Mouse (Mus musculus): ENCODE measurements around the gene Zmynd15.
"Not testable (repeated sequence)": the region's sequence is repeated elsewhere in the genome, so short reads cannot be mapped to it uniquely, and the experiment has no call there.

Gene Zmynd15

DNA sequence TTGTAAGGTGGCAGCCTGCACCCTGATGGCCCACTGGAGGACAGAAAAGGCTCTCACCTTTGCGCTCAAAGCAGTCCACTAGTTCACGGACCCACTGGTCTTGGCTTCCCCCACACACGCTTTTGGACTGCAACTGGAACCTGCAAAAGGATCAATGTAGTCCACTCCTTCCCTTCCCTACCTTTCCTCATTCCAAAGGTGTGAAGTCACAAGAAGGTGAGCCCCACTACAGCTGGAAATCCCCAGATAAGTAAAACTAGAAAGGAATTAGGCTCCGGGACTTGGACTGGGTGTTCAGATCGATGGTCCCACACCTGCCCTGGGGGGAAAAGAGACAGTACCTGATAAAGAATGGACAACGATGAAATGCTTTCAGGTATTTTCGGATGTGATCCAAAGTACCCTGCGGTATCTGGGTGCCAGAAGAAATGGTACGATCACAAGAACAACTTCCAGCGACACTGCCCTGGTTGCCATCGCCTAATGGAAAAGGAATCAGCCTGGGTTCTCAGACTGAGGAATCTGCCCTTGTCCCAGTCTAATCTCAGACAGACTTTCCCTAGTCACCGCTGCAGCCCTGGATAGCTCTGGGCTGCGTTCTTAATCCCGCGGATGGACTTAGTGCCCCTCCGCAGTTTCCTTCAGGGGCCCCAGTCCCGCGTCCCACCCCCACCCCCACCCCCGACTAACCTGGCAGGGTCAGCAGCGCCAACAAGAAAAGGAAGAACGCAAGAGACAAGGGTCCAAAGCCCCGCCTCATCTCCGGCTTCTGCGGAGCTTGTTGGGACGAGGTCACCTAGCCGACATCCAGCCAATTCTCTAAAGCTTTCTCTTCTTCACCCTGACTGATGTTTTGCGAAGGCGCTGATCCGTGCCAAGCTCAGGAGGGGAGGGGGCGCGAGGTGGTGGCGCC lies at the start of gene Zmynd15:
Gene Zmynd15 (plus strand): TSS at position 746 of the 913 bp plus-strand sequence.
- no peak for DNase-seq

DNA sequence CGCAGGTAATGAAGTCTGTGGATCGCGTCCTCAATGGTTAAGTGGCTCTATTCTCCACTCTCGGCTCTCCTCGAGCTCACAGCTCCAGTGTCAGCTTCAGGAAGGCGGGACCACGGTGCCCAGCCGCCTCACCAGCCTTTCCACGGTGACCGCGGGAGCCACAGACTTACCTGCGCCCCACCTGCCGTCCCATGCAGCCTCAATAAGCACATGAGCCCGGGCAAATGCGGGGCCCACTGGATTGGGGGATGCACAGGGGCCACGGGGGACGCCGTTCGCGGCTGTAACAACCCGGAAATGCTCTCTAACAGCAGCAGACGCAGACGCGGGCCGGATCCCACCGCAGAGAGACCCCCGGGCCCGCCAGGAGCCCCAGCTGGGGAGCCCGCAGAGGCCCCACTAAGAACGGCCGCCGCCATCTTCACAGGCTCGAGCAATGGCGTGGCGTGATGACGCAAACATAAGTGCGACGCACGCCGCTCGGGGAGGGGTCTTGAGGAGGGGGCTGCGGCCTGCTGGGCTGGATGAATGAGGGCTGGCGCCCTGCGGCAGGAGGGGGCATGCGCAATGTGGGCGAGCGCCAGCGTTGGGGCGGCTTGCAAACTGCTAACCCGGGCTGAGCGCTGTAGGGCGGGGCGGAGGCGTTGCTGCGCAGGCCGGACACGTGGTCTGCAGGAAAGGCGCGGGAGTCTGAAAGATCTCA lies 49.5 kb upstream of the Zmynd15 start, which contains the start of gene Pelp1:
Gene Pelp1 (minus strand): TSS at position 438 of the 703 bp plus-strand sequence.
- peak; percentile 80 to 85 for DNase-seq

DNA sequence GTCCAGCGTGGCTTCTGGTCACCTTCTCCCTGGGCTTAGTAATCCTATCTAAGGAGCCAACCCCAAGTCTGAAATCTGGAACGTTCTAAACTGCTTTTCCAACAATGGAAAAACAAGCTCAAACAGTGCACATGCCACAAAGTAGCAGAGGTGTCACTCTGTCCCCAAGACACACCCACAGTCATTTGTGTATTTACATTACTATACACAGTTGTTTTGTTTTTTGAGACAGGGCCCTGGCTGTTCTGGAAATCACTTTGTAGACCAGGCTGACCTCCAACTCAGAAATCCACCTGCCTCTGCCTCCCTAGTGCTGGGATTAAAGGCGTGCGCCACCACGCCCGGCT lies 49.0 kb upstream of the Zmynd15 start:
- no peak for DNase-seq

DNA sequence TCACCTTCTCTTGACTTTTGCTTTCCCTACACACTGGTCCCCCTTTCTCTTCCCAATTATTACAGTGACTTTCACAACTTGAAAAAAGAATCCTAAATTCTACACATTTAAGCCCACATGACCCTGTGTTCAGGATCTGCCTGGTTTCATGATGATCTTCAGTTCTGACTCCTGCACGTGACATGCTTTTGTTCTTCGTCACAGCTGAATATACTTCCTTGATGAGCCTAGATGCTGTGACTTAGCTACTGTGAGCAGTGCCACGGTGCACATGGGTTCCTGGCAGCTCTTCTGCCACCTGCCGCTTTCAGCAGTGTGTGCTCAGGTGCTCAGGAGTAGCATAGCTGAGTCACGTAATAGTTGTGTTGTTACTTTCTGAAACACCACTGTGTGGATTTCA lies 46.6 kb upstream of the Zmynd15 start:
- DNase-seq = no peak

DNA sequence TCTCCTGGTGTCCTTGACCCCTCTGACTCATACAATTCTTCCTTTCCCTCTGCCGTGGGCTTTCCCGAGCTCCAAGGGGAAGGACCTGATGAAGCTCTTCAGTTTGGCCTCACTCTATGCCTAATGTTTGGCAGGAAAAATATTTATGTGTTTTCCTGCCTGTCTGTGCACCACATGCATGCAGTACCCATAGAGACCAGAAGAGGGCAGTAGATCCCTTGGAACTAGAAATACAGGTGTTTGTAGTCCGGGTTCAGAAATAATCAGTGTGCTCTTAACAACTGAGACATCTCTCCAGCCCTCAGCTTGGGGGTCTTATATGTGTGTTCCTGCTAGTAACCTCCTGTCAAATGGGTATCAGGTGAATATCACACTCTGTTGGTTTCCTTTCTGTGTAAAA lies 45.3 kb upstream of the Zmynd15 start:
- DNase-seq = peak; percentile 73 to 87

DNA sequence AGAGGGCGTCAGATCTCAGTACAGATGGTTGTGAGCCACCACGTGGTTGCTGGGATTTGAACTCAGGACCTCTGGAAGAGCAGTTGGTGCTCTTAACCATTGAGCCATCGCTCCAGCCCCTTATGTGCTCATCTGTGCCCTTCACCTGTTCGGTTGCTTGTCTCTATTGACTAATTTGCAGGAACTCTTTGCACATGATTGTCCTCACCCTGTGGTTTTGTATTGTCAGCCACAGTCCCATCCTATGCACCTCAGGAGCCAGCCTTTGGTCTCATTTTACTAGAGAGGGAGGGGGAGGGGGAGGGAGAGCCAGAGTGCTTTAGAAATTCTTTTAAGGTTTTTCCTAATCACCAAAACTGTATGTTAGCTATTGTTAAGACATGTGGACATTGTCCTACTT lies 41.0 kb upstream of the Zmynd15 start:
- no peak for DNase-seq

DNA sequence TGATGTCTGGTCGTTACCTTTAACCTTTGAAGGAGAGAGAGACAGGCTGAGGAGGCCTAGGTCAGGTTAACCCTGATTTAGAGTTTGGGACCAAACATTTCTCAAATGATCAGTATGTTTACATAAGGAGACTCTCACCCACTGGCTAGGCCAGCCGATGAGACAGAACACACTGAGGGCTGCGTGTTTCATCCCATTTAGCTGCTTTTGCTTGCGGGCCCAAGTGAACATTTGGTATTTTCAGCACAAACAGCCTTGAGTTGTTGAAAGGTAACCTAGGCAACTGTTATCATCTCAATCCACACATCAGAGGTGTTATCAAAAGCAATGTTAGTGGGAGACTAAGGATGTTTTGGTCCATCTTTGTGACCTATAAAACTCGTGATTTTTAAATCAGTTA lies 39.7 kb upstream of the Zmynd15 start:
- DNase-seq = no peak

DNA sequence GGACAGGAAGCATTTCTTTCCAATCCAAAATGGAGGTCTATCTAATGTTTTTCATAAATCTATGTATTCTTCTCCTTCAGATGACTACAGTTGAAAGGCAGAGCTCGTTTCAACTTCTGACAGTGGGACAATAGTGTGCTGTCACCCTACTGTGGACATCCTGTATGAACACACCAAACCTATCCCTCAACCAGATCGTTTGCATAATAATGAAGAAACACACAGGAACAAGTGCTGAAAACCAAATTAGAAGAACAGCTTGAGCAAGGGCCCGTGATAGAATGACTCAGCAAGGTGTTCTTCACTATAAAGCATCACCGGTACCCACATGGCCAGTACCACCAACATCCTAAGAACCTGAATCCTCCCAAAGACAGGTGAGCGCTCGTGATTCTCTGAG lies 32.6 kb upstream of the Zmynd15 start:
- DNase-seq = not testable (repeated sequence)

DNA sequence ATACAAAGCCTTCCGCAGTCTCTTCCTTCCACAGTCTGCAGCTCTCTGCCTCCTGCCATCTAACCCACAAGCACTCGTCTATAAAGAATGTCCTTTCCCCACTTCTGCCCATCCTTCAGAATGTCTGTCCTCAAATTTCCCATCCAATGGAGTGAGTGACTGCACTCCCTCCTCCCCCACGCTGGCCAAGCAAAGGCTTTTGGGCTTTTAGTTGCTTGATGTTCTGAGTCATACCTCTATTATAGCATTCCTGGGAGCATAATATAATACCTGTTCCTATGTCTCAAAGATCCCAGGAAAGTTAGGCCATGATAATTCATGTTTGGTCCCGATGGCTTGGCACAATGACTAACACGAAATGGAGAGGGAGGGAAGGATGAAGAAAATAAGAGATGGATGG lies 27.7 kb upstream of the Zmynd15 start:
- DNase-seq = no peak

DNA sequence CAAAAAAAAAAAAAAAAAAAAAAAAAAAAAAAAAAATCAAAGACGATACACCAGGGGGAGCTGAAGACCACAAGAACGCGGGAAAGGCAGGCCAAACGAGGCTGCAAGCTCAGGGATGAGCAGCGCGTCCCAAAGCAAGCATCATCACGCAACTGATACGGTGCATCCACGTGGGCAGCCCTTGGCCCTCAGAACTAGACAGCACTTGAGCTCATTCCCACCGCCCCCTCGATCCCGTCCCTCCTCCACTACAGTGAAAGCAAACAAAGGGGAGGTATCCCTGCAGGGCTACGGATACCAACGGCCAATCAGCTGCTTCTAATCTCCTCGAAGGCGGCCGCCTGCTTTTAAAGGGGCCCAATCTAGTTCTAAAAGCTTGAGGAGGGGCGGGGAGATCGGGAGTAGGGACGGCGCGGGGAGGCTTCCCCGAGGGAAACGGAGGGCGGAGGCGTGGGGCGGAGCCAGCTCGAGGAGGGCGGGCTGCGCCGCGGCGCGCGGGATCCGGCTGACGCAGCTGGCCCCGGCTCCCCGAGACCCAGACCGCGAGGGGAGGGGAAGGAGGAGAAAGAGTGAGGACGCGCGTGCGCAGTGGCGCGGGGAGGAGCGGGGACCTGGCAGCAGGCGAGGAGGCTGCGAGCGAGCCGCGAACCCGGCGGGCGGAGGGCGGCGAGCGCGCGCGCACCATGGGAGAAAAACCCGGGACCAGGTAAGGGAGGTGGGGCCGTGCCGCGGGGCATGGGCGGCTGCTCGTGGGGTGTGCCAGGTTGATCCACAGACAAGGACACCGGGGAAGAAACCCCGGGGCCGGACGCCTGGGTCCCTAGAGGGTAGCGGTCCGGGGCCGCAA lies 27.0 kb upstream of the Zmynd15 start, which contains the start of gene Arrb2:
Gene Arrb2 (plus strand): TSS at position 588 of the 847 bp plus-strand sequence.
- DNase-seq = peak; percentile 97 to 99

DNA sequence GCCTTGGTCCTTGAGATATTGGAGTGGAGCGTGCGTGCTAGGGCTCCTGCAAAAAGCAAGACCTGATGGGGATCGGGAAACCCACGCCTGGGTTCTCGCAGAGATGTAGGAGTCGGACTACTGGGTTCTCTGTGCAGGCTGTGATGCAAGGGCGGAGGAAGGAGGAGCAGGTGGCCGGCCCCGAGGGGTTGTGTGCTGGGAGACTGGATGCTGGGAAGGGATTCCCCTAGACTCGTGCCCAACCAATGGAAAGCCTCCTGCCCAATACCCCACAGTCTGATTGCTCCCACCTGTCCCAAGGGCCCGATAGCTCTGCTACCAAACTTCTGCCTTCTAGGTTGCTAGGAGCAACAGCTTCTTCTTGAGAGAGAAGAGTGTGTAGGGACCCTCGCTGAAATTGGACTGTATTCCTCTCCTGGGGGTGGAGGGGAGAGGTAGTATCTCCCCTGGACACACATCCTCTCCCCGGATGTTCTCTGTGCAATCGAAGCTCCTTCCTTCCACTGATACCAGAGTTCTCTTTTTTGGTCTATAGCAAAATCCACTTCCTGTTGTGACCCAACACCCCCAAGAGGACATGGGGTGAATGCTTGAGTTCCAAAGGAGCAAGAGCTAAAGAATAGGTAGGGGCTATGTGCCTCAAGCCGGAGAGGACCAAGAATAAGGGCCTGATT lies 26.2 kb upstream of the Zmynd15 start:
- DNase-seq = peak in 1 of 2 experiments; percentile 62

DNA sequence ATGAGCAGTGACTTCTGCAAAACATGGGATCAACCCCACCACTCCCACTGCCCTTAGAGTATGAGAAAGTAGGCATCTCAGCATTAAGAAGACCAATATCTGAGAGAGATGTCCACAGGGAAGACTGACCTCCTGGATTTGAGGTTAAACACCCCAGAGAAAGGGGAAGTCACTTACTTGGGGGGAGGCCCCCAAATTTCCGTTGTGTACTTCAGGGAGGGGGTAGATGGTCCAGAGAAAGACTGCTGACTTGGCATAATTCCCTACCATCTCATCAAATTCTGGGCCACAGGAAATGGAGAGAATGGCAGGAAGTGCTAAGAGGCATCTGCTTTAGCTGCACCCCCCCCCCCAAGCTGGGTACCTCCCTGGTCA lies 25.7 kb upstream of the Zmynd15 start:
- DNase-seq = no peak

DNA sequence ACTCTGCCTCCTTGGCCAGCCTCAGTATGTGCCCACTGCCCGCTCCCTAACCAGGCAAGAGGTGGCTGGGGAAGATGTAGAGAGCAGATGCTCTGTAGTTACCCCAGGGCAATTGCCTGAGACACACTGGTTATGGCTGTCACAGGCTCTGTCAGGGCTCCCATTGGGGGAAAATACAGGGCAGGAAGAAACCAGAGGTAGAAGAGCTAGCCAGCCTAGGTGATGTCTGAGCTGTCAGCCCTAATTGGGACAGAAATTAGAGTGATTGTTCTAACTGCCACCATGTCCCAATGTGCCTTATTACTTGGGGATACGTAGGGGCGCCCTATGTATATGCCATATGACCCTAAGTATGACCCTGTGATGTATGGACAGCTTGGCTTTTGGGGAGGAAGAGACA lies 25.3 kb upstream of the Zmynd15 start:
- no peak for DNase-seq

DNA sequence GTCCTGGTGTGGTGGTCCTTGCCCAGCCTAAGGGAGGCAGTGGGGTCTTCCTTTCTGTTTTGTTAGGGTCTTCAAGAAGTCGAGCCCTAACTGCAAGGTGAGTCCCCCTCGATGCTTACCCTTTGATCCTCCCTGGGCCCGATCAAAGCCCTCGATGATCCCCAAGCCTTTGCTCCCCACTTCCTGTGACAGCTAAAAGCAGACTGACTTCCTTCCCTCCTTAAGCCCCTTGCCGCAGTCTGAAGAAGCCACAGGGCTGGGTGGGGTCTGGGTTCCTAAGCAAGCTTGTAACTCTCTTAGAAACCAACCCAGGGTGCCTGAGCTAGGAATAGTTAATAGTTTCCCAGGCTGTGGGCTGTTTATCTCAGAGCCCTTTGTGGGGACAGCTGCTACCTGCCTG lies 23.8 kb upstream of the Zmynd15 start:
- DNase-seq = no peak

DNA sequence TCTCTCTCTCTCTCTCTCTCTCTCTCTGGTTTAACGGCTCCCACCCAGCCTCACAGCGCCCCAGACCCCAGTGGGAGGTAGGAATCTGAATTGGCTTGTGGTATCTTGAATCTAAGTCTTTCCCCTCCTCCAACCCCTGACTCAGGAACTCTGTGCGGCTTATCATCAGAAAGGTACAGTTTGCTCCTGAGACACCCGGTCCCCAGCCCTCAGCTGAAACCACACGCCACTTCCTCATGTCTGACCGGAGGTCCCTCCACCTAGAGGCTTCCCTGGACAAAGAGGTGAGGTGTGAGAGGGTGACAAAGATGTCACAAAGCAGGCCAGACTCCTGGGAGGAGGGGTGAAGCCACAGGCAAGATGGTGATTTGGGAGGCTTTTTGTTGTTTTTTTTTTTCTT lies 21.8 kb upstream of the Zmynd15 start:
- DNase-seq = no peak

DNA sequence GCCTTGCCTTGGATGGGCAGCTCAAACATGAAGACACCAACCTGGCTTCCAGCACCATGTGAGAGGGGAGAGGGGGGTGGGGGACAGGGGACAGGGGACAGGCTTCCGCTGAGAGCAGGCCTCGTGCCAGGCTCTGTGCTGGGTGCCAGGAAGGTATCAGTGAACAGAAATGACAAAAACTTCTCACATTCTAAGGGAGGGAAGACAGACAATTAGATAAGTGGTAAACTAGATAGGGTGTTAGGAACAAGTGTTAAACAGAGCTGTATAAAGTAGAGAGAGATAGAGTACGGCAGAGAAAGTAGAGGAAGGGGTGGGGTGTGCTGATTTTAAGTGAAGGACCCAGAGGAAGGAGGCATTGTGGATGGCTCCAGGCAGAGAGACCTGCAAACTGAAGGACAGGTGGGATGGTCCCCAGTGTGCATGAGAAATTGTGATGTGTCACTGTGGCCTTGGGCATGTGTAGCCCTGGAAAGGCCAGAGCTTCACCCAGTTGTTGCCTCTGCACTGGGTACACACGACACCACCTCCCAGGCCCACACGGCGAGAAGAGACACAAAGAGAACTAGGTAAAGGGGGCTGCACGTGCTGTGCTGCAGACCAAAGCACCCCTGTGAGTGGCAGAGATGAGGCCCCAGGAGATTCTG lies 20.4 kb upstream of the Zmynd15 start:
- no peak for DNase-seq

DNA sequence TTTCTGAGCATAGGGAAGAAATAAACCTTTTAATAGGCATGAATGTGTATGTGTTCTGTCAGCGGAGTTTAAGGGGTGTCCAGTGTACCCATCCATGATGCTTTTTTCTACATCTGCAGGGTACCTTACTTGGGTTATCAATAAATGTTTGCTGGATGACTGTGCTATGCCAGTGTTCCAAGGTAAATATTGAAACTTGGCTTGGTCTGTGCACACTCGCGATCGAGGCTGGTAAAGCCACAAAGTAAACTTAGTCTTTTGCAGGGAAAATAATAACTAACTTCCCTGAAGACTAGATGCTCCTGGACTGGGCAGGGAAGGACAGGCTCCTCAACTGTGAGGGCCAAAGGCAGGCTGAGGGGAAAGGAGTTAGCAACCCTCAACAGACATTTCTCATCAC lies 18.6 kb upstream of the Zmynd15 start:
- DNase-seq = no peak

DNA sequence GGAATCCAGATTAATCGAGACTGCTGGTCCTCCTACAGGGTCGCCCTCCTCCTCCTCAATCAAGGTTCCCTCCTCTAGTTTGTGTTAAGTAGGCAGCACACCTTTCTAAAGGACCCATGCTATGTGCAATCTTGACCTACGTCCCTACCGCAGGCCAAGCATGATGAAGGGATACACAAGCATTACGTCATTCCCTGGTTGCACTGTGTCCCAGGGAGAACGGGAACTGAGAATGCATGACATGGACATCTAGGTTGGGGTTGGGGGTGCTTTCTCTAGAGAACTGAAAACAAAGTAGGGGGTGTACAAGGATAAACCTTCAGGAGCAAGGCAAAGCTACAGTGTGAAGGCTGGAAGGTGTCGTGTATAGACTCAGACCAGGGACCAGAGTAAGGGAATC lies 17.4 kb upstream of the Zmynd15 start:
- DNase-seq = no peak

DNA sequence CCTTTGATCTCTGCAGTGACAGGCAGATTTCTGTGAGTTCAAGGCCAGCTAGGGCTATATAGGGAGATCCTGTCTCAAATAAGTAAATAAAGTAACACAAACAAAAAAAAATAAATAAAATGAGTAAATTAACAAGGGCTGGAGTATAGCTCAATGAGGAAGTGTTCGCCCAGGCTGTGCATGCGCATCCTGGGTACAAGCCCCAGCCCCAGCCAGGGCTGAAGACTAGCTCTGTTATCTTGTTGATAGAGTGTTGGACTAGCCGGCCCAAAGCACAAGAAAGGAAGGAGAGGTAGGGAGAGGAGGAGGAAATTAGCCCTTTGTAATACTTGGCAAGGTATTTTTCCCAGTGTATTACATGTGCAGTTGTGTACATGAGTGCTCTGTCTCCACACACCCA lies 15.3 kb upstream of the Zmynd15 start:
- no peak for DNase-seq

DNA sequence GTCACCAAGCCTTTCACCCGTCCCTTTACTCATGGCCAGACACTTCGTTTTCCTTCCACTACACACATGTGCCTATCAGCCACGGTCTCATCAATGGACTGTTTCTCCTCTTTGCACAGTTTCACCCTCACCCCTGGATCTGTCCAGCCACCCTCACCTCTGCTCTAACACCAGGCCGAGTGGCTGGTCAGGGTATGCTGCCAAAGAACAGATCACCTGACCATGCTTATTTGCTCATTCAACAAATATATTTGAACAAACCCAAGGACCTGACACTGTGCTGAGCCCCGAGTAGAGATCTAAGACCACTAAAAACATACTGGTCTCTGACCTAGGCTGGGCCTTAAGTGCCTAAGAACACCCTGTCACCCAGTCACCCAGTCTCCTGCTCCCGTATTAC lies 14.6 kb upstream of the Zmynd15 start:
- no peak for DNase-seq

DNA sequence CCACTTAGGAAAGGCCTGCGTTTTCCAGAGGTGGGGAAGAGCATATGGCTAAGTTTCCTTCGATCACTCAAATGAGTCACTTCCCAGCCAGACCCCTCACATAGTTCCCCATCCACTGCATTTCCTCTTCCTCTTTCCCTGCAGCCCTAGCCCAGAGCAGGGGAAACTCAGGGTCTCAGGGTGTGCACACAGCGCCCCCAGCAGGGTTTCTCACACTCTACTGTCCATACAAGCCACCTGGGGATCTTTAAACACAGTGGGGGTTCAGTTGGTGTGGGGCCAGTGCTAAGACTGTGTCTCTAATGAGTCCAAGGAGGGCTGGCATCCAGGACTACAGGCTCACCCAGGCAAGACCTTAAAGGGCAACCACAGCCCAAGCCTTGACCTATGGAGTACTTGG lies 12.5 kb upstream of the Zmynd15 start:
- no peak for DNase-seq

DNA sequence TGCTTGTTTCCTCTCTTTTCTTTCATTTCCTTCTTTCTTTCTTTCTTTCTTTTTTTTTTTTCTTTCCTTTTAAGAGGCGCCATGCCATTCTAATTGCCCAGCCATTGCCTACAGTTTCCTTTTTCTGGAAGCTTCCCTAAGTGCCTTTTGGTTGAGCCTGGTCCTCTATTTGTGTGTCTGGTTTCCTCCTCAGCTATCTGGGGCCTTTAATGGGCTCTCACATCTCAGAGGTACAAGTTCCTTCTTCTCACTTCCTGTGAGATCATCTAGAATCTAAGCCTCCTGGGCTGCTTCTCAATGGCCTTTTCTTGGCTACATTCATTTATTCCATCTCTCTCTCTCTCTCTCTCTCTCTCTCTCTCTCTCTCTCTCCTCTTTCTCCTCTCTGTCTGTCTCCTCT lies 11.9 kb upstream of the Zmynd15 start:
- DNase-seq = no peak
